Mouse (Mus musculus): ENCODE results near the gene Arv1. TPM values are rescaled to one million over a fixed set of nuclear protein-coding genes. Genes with fewer than 3 reads are reported as not detected.
A peak's percentile ranks its signal among the peaks of the same experiment; 100 is the strongest.

The Arv1 gene
- 3.9 and 4.5 TPM in 2 replicates for polyA plus RNA-seq (2012; ENCODE audit: insufficient read depth, insufficient read length, missing spikeins)

DNA sequence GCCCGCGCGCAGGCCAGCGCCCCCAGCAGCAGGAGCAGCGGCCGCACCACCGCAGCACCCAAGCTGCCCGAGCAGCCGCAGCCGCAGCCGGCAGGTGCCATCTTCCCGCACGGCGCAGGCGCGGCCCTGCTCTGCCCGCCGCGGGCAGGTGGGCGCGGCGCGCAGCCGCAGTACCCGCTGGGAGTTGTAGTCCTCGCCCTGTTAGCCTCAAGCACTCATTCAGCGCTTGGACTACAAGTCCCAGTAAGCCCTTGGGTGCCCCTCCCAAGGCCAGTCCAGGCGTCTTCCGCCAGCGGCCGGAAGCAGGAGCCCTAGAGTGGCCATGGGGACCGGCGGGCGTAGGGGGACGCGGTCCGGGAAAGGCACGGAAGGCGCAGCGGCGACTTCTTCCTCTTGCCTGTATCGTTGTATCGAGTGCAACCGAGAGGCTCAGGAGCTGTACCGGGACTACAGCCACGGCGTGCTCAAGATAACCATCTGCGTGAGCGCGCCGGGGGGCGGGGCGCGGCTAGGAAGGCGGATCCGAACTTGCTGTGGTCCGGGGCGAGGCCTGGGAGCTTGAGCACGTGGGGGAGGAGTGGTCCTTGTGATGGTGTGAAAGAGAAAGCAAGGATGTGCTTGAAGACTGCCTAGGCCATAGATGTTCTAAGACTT lies at the start of gene Arv1, which contains the start of gene Ttc13:
TSS of gene Arv1 (plus strand) at position 278 of the 654 bp plus-strand sequence.
TSS of gene Ttc13 (minus strand) at position 122 of the 654 bp plus-strand sequence.
- no peak for TF ChIP-seq CTCF (IDR thresholded peaks at IDR 0.05; ENCODE audit: low read depth, low read length)
- no peak for TF ChIP-seq POLR2A (IDR thresholded peaks at IDR 0.05; ENCODE audit: borderline replicate concordance, low read depth, low read length)
- Histone ChIP-seq H3K4me1 (ENCODE audit: control insufficient read depth, insufficient read depth, low read length) (peaks cover 15% of the 10 kb centered on the region), H3K4me3 (ENCODE audit: insufficient read depth, low read length) (peak within 1 kb of the TSS; percentile 91), H3K27ac (ENCODE audit: insufficient read depth, low read depth, low read length) (peak within 1 kb of the TSS; percentile 59)

GRCm38 (mm10) chr8:124672345-124672744 lies 49.6 kb upstream of the Arv1 start:
- TF ChIP-seq POLR2A (IDR thresholded peaks at IDR 0.05; ENCODE audit: borderline replicate concordance, low read depth, low read length) (no peak), CTCF (IDR thresholded peaks at IDR 0.05; ENCODE audit: low read depth, low read length) (no peak)
- H3K4me1 ChIP-seq (ENCODE audit: control insufficient read depth, insufficient read depth, low read length), result no peaks in the 10 kb centered on the region
- H3K4me3 ChIP-seq (ENCODE audit: insufficient read depth, low read length), result no peak overlapping the region
- no peak overlapping the region for H3K27ac ChIP-seq (ENCODE audit: insufficient read depth, low read depth, low read length)

GRCm38 (mm10) chr8:124676661-124677060 lies 45.3 kb upstream of the Arv1 start:
- TF ChIP-seq POLR2A (IDR thresholded peaks at IDR 0.05; ENCODE audit: borderline replicate concordance, low read depth, low read length) (no peak), CTCF (IDR thresholded peaks at IDR 0.05; ENCODE audit: low read depth, low read length) (no peak)
- H3K27ac ChIP-seq (ENCODE audit: insufficient read depth, low read depth, low read length), result no peak overlapping the region
- no peaks in the 10 kb centered on the region for H3K4me1 ChIP-seq (ENCODE audit: control insufficient read depth, insufficient read depth, low read length)
- no peak overlapping the region for H3K4me3 ChIP-seq (ENCODE audit: insufficient read depth, low read length)

DNA sequence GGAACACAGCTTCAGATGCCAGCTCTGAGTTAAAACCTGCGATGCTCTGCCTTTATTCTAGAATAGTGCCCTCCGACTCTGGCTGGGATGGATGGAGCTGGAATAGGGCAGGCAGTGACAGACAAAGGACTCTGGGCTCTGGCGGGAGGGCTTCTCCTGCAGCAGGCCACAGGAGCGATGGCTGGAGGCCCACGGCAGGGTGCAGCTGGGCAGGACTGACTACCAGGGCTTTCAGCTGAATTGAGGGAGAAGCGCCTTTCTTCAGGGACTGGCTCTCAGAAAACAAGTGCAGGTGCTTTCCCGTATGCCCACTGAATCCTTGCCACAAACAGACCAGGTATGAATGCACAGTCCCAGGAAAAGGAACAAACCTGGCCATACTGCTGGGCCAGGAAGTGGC lies 44.9 kb upstream of the Arv1 start:
- H3K4me3 ChIP-seq (ENCODE audit: insufficient read depth, low read length), result no peak overlapping the region
- no peaks in the 10 kb centered on the region for H3K4me1 ChIP-seq (ENCODE audit: control insufficient read depth, insufficient read depth, low read length)
- no peak for TF ChIP-seq POLR2A (IDR thresholded peaks at IDR 0.05; ENCODE audit: borderline replicate concordance, low read depth, low read length)
- no peak for TF ChIP-seq CTCF (IDR thresholded peaks at IDR 0.05; ENCODE audit: low read depth, low read length)
- H3K27ac ChIP-seq (ENCODE audit: insufficient read depth, low read depth, low read length), result no peak overlapping the region

GRCm38 (mm10) chr8:124677486-124677885 lies 44.5 kb upstream of the Arv1 start:
- Histone ChIP-seq H3K27ac (ENCODE audit: insufficient read depth, low read depth, low read length) (no peak overlapping the region), H3K4me1 (ENCODE audit: control insufficient read depth, insufficient read depth, low read length) (no peaks in the 10 kb centered on the region), H3K4me3 (ENCODE audit: insufficient read depth, low read length) (no peak overlapping the region)
- TF ChIP-seq CTCF (IDR thresholded peaks at IDR 0.05; ENCODE audit: low read depth, low read length) (peak; percentile 75), POLR2A (IDR thresholded peaks at IDR 0.05; ENCODE audit: borderline replicate concordance, low read depth, low read length) (no peak)

DNA sequence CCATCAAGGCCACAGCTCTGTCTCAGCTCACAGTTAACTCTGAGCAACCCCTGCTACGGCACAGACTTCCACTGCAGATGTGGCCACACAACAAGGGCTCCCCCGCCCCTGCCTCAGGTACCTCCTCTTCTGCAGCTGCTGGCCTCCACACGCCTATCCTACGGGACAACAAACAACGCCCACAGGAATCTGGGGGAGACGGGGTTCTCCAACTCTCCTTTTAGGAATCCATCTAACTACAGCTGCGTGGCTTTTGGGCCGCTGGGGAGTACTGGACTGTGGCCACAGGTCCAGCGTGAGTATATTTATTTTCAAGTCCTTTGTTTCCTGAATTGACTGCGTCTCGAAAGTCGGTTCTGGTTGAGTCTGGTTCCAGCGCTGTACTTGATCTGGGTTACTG lies 43.7 kb upstream of the Arv1 start:
- H3K4me3 ChIP-seq (ENCODE audit: insufficient read depth, low read length), result no peak overlapping the region
- no peak overlapping the region for H3K27ac ChIP-seq (ENCODE audit: insufficient read depth, low read depth, low read length)
- TF ChIP-seq POLR2A (IDR thresholded peaks at IDR 0.05; ENCODE audit: borderline replicate concordance, low read depth, low read length) (no peak), CTCF (IDR thresholded peaks at IDR 0.05; ENCODE audit: low read depth, low read length) (no peak)
- H3K4me1 ChIP-seq (ENCODE audit: control insufficient read depth, insufficient read depth, low read length), result no peaks in the 10 kb centered on the region

- no peak overlapping the region for H3K4me3 ChIP-seq (ENCODE audit: insufficient read depth, low read length)
- no peaks in the 10 kb centered on the region for H3K4me1 ChIP-seq (ENCODE audit: control insufficient read depth, insufficient read depth, low read length)
- TF ChIP-seq POLR2A (IDR thresholded peaks at IDR 0.05; ENCODE audit: borderline replicate concordance, low read depth, low read length), result no peak
- no peak overlapping the region for H3K27ac ChIP-seq (ENCODE audit: insufficient read depth, low read depth, low read length)
Observed at GRCm38 (mm10) chr8:124681077-124681791, 40.7 kb upstream of the Arv1 start.

- H3K4me3 ChIP-seq (ENCODE audit: insufficient read depth, low read length), result no peak overlapping the region
- no peaks in the 10 kb centered on the region for H3K4me1 ChIP-seq (ENCODE audit: control insufficient read depth, insufficient read depth, low read length)
- TF ChIP-seq POLR2A (IDR thresholded peaks at IDR 0.05; ENCODE audit: borderline replicate concordance, low read depth, low read length), result no peak
- no peak for TF ChIP-seq CTCF (IDR thresholded peaks at IDR 0.05; ENCODE audit: low read depth, low read length)
- no peak overlapping the region for H3K27ac ChIP-seq (ENCODE audit: insufficient read depth, low read depth, low read length)
Observed at GRCm38 (mm10) chr8:124681792-124682157, 40.2 kb upstream of the Arv1 start.

DNA sequence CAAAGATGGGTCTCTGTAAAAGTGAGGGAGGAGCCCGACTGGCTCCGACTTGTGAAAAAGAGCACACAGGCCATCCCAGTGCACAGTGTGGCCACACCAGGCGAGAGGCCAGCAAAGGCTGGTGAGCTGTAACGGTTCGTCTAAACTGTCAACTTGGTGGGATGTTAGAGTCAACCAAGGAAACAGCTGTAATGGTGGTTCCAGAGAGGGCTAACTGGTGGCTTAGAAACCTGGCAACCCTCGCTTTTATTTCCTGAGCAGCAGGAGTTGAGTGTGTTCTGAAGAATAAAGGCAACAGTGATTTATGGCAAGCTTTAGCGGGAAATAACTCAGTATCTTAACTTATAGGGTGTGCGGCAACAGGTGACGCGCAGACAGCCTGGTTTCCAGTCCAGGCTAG lies 39.7 kb upstream of the Arv1 start:
- Histone ChIP-seq H3K27ac (ENCODE audit: insufficient read depth, low read depth, low read length) (no peak overlapping the region), H3K4me3 (ENCODE audit: insufficient read depth, low read length) (no peak overlapping the region), H3K4me1 (ENCODE audit: control insufficient read depth, insufficient read depth, low read length) (no peaks in the 10 kb centered on the region)
- TF ChIP-seq CTCF (IDR thresholded peaks at IDR 0.05; ENCODE audit: low read depth, low read length) (no peak), POLR2A (IDR thresholded peaks at IDR 0.05; ENCODE audit: borderline replicate concordance, low read depth, low read length) (no peak)

DNA sequence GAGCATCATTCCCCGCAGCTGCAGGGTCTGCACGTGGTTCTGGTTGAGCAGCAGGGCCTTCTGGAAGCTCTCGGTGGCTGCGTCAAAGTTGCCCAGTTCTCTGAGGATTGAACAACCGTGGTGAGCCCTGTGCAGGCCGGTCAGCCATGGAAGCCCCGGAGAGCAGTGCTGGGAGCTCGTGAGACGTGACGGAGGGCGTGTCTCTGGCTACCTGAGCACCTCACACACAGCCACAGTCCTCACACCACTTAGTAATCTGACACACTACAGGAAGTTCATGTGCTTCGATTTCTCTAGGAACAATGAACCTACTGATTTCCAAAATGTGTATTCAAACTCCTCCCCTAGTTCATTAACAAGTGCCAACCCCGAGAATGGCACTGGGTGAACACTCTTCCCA lies 33.0 kb upstream of the Arv1 start:
- Histone ChIP-seq H3K4me3 (ENCODE audit: insufficient read depth, low read length) (no peak overlapping the region), H3K27ac (ENCODE audit: insufficient read depth, low read depth, low read length) (no peak overlapping the region), H3K4me1 (ENCODE audit: control insufficient read depth, insufficient read depth, low read length) (no peaks in the 10 kb centered on the region)
- TF ChIP-seq POLR2A (IDR thresholded peaks at IDR 0.05; ENCODE audit: borderline replicate concordance, low read depth, low read length), result no peak
- TF ChIP-seq CTCF (IDR thresholded peaks at IDR 0.05; ENCODE audit: low read depth, low read length), result no peak

Data from bone marrow macrophage, adult 2 months (primary cell).